Mouse (Mus musculus): ENCODE data around the gene Msantd4. TPM values are rescaled to one million over a fixed set of nuclear protein-coding genes. Genes with fewer than 3 reads are reported as not detected.
"Not testable (repeated sequence)": the region's sequence is repeated elsewhere in the genome, so short reads cannot be mapped to it uniquely, and the experiment has no call there.

Gene Msantd4
- 34.0 and 35.6 TPM in 2 replicates for polyA plus RNA-seq (2015; fragmentation: Nextera tagmentation; extraction: Ambion mirVana)

DNA sequence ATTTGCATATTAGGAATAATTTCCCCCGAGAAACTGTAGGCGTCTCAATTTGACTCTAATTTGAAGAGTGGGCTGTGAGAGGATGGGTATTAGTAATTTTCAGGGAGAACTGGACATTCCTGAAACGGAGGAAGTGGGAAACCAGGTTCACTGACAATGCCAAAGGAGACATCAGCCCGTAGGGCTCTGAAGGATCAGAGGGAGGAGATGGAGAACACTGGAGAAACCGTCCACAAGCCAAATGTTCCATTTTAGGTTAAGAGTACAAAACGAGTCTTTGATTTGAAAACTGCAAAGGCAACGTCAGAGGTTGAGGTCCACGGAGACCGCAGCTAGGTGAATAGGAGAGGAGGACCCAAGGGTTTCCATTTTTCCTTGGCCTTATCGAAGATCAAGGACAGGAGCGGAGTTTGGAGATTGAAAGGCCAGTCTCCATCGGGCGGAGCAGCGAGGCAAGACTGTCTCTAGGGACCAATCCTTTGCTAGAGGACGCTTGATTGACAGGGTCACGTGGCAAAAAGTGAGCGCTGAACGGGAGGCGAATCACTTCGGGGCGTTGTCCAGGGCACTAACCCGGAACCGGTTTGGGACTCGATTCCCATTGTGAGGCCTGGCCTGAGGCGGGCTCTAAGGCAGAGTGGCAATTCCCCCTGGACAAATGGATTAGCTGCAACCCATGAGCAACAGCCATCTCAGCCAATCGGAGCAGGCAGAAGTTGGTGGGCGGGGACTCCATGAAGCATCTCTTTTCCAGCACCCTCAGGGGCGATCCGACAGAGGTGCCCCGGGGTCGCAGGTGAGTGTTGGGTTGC, at the start of gene Msantd4:
Gene Msantd4 (plus strand): TSS at position 735 of the 812 bp plus-strand sequence.
- Histone ChIP-seq H3K27ac (ENCODE audit: low read length) (peak within 1 kb of the TSS; percentile 57), H3K9ac (ENCODE audit: low read length) (peak within 1 kb of the TSS; percentile 72), H3K9me3 (ENCODE audit: control insufficient read depth, low read length) (no peaks in the 10 kb centered on the region), H3K4me1 (replicated peaks; ENCODE audit: control insufficient read depth, insufficient read depth, low read length) (0 out of 2 replicates have a peak, but pooled peaks cover 3% of the 10 kb centered on the region), H3K27me3 (ENCODE audit: control insufficient read depth, insufficient read depth, low read depth, low read length) (no peaks in the 10 kb centered on the region), H3K36me3 (ENCODE audit: control insufficient read depth, insufficient read depth, low read length) (no peaks in the 10 kb centered on the region), H3K4me3 (ENCODE audit: low read length) (peak within 1 kb of the TSS; percentile 74), H3K4me2 (ENCODE audit: low read depth, low read length) (peak within 1 kb of the TSS; percentile 63)
- ATAC-seq (ENCODE audit: low read depth): peak; percentile 100
- WGBS: 2% methylated on average over 31 of the region's 31 CpGs

DNA sequence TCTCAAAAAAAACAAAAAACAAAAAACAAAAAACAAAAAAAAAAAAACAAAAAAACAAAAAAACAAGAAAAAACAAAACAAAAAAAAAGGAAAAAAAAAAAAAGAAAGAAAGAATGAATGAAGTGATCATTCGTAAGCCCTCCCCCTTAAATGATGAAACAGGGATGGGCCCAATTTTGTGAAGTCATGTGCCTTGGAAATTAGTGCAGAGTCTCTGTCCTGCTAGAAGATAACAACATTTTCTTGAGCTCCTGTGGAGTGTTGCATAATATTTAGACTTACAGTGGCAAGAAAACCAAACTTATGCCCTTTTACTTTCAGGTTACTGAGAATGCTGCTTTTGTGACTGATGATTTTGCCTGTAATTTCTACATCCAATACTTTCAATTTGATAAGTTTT, 23.2 kb upstream of the Msantd4 start:
- Histone ChIP-seq H3K27ac (ENCODE audit: low read length) (no peak overlapping the region), H3K4me1 (replicated peaks; ENCODE audit: control insufficient read depth, insufficient read depth, low read length) (no peaks in the 10 kb centered on the region), H3K4me3 (ENCODE audit: low read length) (no peak overlapping the region), H3K9ac (ENCODE audit: low read length) (no peak overlapping the region), H3K36me3 (ENCODE audit: control insufficient read depth, insufficient read depth, low read length) (no peaks in the 10 kb centered on the region), H3K27me3 (ENCODE audit: control insufficient read depth, insufficient read depth, low read depth, low read length) (no peaks in the 10 kb centered on the region), H3K4me2 (ENCODE audit: low read depth, low read length) (no peak overlapping the region), H3K9me3 (ENCODE audit: control insufficient read depth, low read length) (no peaks in the 10 kb centered on the region)
- no peak for ATAC-seq (ENCODE audit: low read depth)
- WGBS: 88% methylated on average over 1 of the region's 1 CpGs

DNA sequence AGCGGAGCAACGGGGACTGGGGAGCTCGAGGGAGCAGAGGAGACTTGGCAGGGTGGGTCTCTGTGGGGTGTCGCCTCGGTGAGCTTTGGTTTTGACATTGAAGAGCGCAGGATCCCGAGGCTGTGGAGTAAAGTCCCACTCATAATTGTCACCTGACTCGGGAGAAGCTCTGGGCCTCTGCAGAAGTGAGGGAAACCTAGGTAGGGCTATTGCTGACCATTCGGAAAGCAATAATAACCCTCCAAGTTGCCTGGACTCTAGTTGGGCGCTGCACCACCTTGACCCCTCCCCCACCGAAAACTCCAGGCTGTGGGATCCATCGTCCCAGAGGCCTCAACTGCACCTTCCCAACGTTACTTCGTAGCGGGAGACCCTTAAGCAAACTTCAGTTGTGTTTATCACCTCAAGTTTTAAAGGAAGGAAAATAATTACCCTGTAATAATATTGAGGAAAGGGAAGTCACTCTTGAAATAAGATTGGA, 318 bp downstream of the Msantd4 start:
- Histone ChIP-seq H3K4me1 (replicated peaks; ENCODE audit: control insufficient read depth, insufficient read depth, low read length) (0 out of 2 replicates have a peak, but pooled peaks cover 3% of the 10 kb centered on the region), H3K9me3 (ENCODE audit: control insufficient read depth, low read length) (no peaks in the 10 kb centered on the region), H3K9ac (ENCODE audit: low read length) (peak overlapping the region; percentile 72), H3K4me3 (ENCODE audit: low read length) (peak overlapping the region; percentile 74), H3K27ac (ENCODE audit: low read length) (0 out of 2 replicates have a peak overlapping the region, but pooled peaks have one; percentile 17), H3K4me2 (ENCODE audit: low read depth, low read length) (peak overlapping the region; percentile 63), H3K36me3 (ENCODE audit: control insufficient read depth, insufficient read depth, low read length) (0 out of 2 replicates have a peak, but pooled peaks cover 1% of the 10 kb centered on the region), H3K27me3 (ENCODE audit: control insufficient read depth, insufficient read depth, low read depth, low read length) (no peaks in the 10 kb centered on the region)
- WGBS: 0% methylated on average over 15 of the region's 15 CpGs
- no peak; the same call in none of the 2 replicates for ATAC-seq (ENCODE audit: low read depth)

DNA sequence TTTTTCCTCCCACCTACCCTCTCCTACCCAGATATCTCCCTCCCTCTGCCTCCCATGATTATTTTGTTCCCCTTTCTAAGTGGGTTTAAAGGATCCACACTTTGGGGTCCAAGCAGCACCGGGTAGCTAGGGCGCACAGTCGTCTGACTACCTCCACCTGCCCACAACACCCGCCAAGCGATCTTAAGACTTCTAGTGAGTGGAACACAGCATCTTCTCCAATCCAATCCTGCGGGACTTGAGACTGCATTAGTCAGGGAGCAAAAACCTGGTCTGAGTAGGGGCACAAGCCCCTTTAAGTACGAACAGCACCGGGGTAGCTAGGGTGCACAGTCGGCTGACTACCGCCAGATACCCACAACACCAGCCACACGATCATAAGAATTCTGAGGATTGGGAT, 24.4 kb downstream of the Msantd4 start:
- not testable (repeated sequence) for H3K4me3 ChIP-seq (ENCODE audit: low read length); H3K36me3 ChIP-seq (ENCODE audit: control insufficient read depth, insufficient read depth, low read length); H3K9me3 ChIP-seq (ENCODE audit: control insufficient read depth, low read length); H3K9ac ChIP-seq (ENCODE audit: low read length); H3K4me1 ChIP-seq (replicated peaks; ENCODE audit: control insufficient read depth, insufficient read depth, low read length); H3K4me2 ChIP-seq (ENCODE audit: low read depth, low read length); H3K27ac ChIP-seq (ENCODE audit: low read length); H3K27me3 ChIP-seq (ENCODE audit: control insufficient read depth, insufficient read depth, low read depth, low read length); ATAC-seq (ENCODE audit: low read depth)
- whole genome bisulfite sequencing: 90% methylated on average over 11 of the region's 11 CpGs

Small RNA genes within 50 kb of the gene (microRNA-seq; reads per million reads assigned to microRNA genes)
- not detected for gene Gm23992

Other genes starting within 250 kb of the Msantd4 start
- gene Aasdhppt, start 67.1 kb upstream of the Msantd4 start, polyA plus RNA-seq (2015; fragmentation: Nextera tagmentation; extraction: Ambion mirVana): 26.2 and 32.9 TPM in 2 replicates
- gene Kbtbd3, start 66.7 kb upstream of the Msantd4 start, polyA plus RNA-seq (2015; fragmentation: Nextera tagmentation; extraction: Ambion mirVana): 7.4 and 7.5 TPM in 2 replicates